8 mouse cellular contexts compared by ENCODE assay signal in genomic region chr4:86930636-86931456, GRCm38 (mm10). TPM values are rescaled to one million over a fixed set of nuclear protein-coding genes. Genes with fewer than 3 reads are reported as not detected.
DNase-seq lines count a peak whose midpoint lies in the region; ATAC-seq and TF ChIP-seq lines count a peak whose summit lies in the region.

No protein-coding gene starts in this region.

- no peak overlapping the region for H3K27ac ChIP-seq in gastrocnemius, adult 2 months

- intact Hi-C loops in gastrocnemius, adult 2 months (cut with DNase I): no loop called here
- intact Hi-C loops in gastrocnemius, postnatal 36 days (cut with DNase I): no loop called here

- WGBS in lung, adult 2 months: 27% methylated on average over 33 of the region's 33 CpGs

- no peaks in the 10 kb centered on the region for H3K4me1 ChIP-seq in lung, adult 2 months (ENCODE audit: control insufficient read depth, insufficient read depth, low read length)

- no peak for TF ChIP-seq CTCF in gastrocnemius, adult 2 months (IDR thresholded peaks at IDR 0.05)
- no peak for TF ChIP-seq CTCF in lung, adult 2 months (IDR thresholded peaks at IDR 0.05; ENCODE audit: insufficient read depth, low read length)

- TF ChIP-seq POLR2A in lung, adult 2 months (IDR thresholded peaks at IDR 0.05; ENCODE audit: borderline replicate concordance, extremely low read depth, low read depth, low read length): no peak

- peak; percentile 25 for DNase-seq in gastrocnemius, adult 2 months
- DNase-seq in gastrocnemius, postnatal 36 days: no peak
- peak; percentile 68 for DNase-seq in embryo, embryonic 10.5 days (ENCODE audit: low spot score)
- DNase-seq in heart, postnatal 4 days: peak; percentile 37
- peak; percentile 39 for DNase-seq in layer of hippocampus, adult 9-11 months
- DNase-seq in lung, adult 2 months: peak; percentile 23
- DNase-seq in right cerebral cortex, adult 18-20 months: peak; percentile 43

- peak overlapping the region; percentile 66 for H3K4me3 ChIP-seq in gastrocnemius, adult 2 months
- H3K4me3 ChIP-seq in lung, adult 2 months (replicated peaks; ENCODE audit: extremely low read depth, low read depth, low read length): peak overlapping the region; percentile 2

- no peak for ATAC-seq in megakaryocyte-erythroid progenitor cell, adult 5-6 weeks (replicated peaks; ENCODE audit: low FRiP score, low TSS enrichment, poor library complexity, severe bottlenecking)

RNA-seq across cellular contexts. Expression of gene Acer2, which starts 56.6 kb away (rescaled TPM):
- 1 to 10 TPM; 1.9 to 2.1 TPM for total RNA-seq in gastrocnemius, adult 2 months (2021)
- 1 to 10 TPM; 2.0 to 2.4 TPM for total RNA-seq in gastrocnemius, postnatal 36 days (2021)
- total RNA-seq in heart, postnatal 4 days (2021): 10 to 100 TPM; 18.2 to 19.0 TPM
- polyA plus RNA-seq in lung, adult 2 months (2012; rRNA removed): 179 and 323 TPM in 2 replicates
- 1.5 and 1.9 TPM in 2 replicates for total RNA-seq in megakaryocyte-erythroid progenitor cell, adult 5-6 weeks (2014; fragmentation: Nextera tagmentation)
- total RNA-seq in megakaryocyte-erythroid progenitor cell, adult 5-6 weeks (2017): 0.30 and 0.75 TPM in 2 replicates

Comparison
In these comparisons a context has a peak if more than half of its experiments do, and no peak if none do; other contexts are left out.
1. DNase-seq: peak in gastrocnemius, adult 2 months (single experiment), embryo, embryonic 10.5 days (single experiment), heart, postnatal 4 days (single experiment), layer of hippocampus, adult 9-11 months (single experiment), lung, adult 2 months (single experiment) and right cerebral cortex, adult 18-20 months (single experiment); none in gastrocnemius, postnatal 36 days (0 of 2).
2. RNA of gene Acer2, which starts 56.6 kb away (total RNA-seq): 18.2 to 19.0 TPM in heart, postnatal 4 days; 2.0 to 2.4 TPM in gastrocnemius, postnatal 36 days, 1.9 to 2.1 TPM in gastrocnemius, adult 2 months and 0.30 to 1.9 TPM in megakaryocyte-erythroid progenitor cell, adult 5-6 weeks; every median in the first group is over 4 times any median in the second.